Mouse (Mus musculus): ENCODE measurements around the gene Ecsit. TPM values are rescaled to one million over a fixed set of nuclear protein-coding genes. Genes with fewer than 3 reads are reported as not detected.
"Not testable (repeated sequence)": the region's sequence is repeated elsewhere in the genome, so short reads cannot be mapped to it uniquely, and the experiment has no call there.

The Ecsit gene
- polyA plus RNA-seq, 1 experiment from 2014 or later, result 33.2 TPM

DNA sequence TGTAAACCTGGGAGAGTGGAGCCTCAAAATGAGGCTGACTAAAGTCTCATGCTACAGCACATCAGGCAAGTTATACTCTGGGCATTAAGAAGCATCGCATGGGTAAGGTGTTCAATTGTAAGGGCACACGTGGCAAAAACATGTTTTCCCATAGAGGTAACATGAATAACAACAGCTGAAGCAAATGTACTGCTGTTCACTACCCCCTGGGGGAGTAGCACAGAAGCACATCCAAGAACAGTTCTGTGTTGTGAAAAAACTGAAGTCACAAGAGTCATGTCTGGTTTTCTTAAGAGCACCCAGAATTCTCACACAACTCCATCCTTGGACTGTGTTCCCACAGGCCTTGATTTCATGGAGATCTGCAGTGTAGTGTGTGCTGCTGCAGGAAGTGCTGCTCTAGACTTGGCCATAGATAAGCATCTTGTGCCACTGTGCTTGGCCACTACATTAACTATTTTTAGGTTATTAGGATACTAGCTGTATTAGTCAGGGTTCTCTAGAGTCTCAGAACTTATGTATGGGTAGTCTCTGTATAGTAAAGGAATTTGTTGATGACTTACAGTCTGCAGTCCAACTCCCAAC lies 1.9 kb upstream of the Ecsit start:
- H3K9me3 ChIP-seq, result no peaks in the 10 kb centered on the region
- no peak overlapping the region for H3K9ac ChIP-seq
- H3K27ac ChIP-seq, result no peak overlapping the region
- H3K4me3 ChIP-seq, result no peak overlapping the region
- H3K4me2 ChIP-seq, result no peak overlapping the region
- H3K4me1 ChIP-seq, result peaks cover 5% of the 10 kb centered on the region; the same call in 1 of the 2 replicates
- ATAC-seq (ENCODE audit: borderline replicate concordance, extremely low read depth, low FRiP score, low TSS enrichment), result no peak
- H3K36me3 ChIP-seq, result no peaks in the 10 kb centered on the region
- WGBS, result 84% methylated on average over 2 of the region's 2 CpGs
- no peaks in the 10 kb centered on the region for H3K27me3 ChIP-seq

DNA sequence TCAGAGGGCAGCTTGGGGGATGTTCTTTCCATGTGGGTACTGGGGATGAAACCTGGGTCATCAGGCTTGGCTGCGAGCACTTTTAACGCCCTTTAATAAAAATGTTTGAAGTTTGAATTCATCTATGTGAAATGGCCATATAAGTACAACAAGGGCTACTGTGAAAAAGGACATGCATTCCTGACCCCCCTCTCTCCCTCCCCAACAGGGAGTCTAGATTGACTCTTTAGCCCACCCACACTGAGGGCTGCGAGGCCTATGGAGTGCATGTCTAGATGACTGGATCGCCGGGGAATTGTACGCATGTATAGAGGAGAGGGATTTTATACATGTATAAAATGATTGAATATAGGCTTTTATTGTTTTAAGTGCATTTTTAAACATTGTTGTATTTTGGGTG lies 774 bp upstream of the Ecsit start:
- 42% methylated on average over 6 of the region's 6 CpGs for WGBS
- no peaks in the 10 kb centered on the region for H3K36me3 ChIP-seq
- ATAC-seq (ENCODE audit: borderline replicate concordance, extremely low read depth, low FRiP score, low TSS enrichment), result no peak
- peak overlapping the region; percentile 90 for H3K27ac ChIP-seq
- peak overlapping the region; percentile 67 for H3K4me2 ChIP-seq
- peaks cover 5% of the 10 kb centered on the region; the same call in 1 of the 2 replicates for H3K4me1 ChIP-seq
- H3K4me3 ChIP-seq, result peak overlapping the region; percentile 82
- H3K9me3 ChIP-seq, result no peaks in the 10 kb centered on the region
- H3K9ac ChIP-seq, result peak overlapping the region; percentile 61; the same call in 1 of the 2 replicates
- H3K27me3 ChIP-seq, result no peaks in the 10 kb centered on the region

DNA sequence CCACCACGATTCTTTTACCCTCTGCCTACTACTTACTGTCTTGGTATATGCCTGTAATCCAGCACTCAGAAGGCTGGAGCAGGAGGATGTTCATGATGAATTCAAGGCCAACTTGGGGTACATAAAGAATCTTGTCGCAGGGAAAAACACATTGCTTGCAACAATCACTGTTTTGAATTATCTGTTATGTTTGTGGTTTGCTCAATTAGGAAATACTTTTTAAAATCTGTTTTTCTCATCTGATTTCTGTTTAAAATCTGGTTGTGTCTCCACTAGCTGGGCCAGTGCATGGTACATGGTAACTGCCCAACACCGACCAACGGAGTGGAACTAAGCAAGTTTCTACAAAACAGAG lies 594 bp downstream of the Ecsit start:
- 29% methylated on average over 4 of the region's 4 CpGs for WGBS
- no peaks in the 10 kb centered on the region for H3K36me3 ChIP-seq
- no peak for ATAC-seq (ENCODE audit: borderline replicate concordance, extremely low read depth, low FRiP score, low TSS enrichment)
- no peak overlapping the region; the same call in 1 of the 2 replicates for H3K27ac ChIP-seq
- peak overlapping the region; percentile 68 for H3K9ac ChIP-seq
- H3K4me3 ChIP-seq, result peak overlapping the region; percentile 82
- H3K9me3 ChIP-seq, result no peaks in the 10 kb centered on the region
- H3K4me1 ChIP-seq, result peaks cover 5% of the 10 kb centered on the region; the same call in 1 of the 2 replicates
- H3K4me2 ChIP-seq, result peak overlapping the region; percentile 79
- no peaks in the 10 kb centered on the region for H3K27me3 ChIP-seq

DNA sequence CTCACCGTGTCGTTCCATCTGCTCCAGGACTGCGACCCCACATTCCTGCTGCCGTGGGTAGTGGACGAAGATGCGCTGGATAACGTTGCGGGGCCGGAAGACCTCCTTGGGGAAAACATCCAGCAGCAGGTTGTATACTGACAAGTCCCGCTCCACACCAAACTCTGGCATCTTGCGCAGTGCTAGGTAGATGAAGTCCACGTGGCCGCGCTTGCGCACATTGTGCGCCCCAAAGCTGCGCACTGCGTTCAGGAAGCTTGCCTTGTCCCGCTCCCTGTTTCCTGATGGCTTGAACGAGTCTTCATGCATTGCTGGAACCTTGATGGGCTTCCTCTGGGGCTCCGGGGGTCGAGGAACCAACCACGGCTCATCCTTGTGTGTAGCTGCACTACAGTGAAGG lies 9.0 kb downstream of the Ecsit start:
- Histone ChIP-seq H3K27me3 (no peaks in the 10 kb centered on the region), H3K4me1 (no peaks in the 10 kb centered on the region), H3K27ac (no peak overlapping the region), H3K36me3 (peaks cover 20% of the 10 kb centered on the region; the same call in 1 of the 2 replicates), H3K9me3 (no peaks in the 10 kb centered on the region), H3K4me2 (no peak overlapping the region), H3K4me3 (no peak overlapping the region), H3K9ac (no peak overlapping the region)
- ATAC-seq (ENCODE audit: borderline replicate concordance, extremely low read depth, low FRiP score, low TSS enrichment), result no peak
- 88% methylated on average over 23 of the region's 23 CpGs for WGBS

DNA sequence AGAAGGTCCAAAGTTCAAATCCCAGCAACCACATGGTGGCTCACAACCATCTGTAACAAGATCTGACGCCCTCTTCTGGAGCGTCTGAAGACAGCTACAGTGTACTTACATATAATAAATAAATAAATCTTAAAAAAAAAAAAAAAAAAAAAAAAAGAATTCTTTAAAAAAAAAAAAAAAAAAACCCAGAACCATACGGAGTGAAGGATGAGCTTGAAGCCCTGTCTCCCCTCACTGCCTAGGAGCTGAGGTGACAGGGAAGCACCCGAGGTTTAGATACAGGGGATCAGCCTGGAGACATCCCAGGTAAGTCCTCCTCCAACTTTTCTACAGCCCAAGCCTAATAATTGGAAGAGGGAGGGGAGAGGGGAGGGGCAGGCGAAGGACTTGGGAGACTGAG lies 9.5 kb downstream of the Ecsit start:
- 73% methylated on average over 5 of the region's 5 CpGs for WGBS

DNA sequence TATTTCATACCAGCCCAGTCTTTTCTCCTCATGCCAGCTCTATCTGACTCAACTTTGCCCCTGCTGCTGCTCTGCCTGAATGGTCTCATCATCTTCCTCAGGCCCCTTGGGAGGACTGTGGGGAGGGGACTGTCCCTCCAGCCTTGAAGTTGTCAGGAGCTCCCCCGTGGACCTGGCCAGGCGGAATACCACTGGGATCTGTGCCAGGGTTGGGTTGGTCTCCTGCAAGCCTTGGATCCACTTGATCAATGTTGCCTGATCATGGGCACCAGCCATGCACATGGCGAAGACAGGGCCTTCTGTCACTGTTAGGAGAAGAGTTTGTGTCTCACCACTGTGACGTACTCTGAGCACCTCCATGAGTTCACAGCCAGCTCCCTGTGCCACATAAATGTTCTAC lies 13.0 kb downstream of the Ecsit start:
- Histone ChIP-seq H3K9me3 (no peaks in the 10 kb centered on the region), H3K36me3 (peaks cover 30% of the 10 kb centered on the region; the same call in 1 of the 2 replicates), H3K9ac (no peak overlapping the region), H3K4me2 (no peak overlapping the region), H3K4me1 (peaks cover 8% of the 10 kb centered on the region), H3K27ac (no peak overlapping the region), H3K27me3 (no peaks in the 10 kb centered on the region), H3K4me3 (no peak overlapping the region)
- no peak for ATAC-seq (ENCODE audit: borderline replicate concordance, extremely low read depth, low FRiP score, low TSS enrichment)
- 90% methylated on average over 4 of the region's 4 CpGs for WGBS

More for the DNA sequence above, 9.5 kb downstream of the Ecsit start:
- not testable (repeated sequence) for H3K9me3 ChIP-seq; H3K4me1 ChIP-seq; H3K4me3 ChIP-seq; H3K4me2 ChIP-seq; ATAC-seq (ENCODE audit: borderline replicate concordance, extremely low read depth, low FRiP score, low TSS enrichment); H3K9ac ChIP-seq; H3K27ac ChIP-seq; H3K27me3 ChIP-seq
- H3K36me3 ChIP-seq, result peaks cover 20% of the 10 kb centered on the region; the same call in 1 of the 2 replicates

DNA sequence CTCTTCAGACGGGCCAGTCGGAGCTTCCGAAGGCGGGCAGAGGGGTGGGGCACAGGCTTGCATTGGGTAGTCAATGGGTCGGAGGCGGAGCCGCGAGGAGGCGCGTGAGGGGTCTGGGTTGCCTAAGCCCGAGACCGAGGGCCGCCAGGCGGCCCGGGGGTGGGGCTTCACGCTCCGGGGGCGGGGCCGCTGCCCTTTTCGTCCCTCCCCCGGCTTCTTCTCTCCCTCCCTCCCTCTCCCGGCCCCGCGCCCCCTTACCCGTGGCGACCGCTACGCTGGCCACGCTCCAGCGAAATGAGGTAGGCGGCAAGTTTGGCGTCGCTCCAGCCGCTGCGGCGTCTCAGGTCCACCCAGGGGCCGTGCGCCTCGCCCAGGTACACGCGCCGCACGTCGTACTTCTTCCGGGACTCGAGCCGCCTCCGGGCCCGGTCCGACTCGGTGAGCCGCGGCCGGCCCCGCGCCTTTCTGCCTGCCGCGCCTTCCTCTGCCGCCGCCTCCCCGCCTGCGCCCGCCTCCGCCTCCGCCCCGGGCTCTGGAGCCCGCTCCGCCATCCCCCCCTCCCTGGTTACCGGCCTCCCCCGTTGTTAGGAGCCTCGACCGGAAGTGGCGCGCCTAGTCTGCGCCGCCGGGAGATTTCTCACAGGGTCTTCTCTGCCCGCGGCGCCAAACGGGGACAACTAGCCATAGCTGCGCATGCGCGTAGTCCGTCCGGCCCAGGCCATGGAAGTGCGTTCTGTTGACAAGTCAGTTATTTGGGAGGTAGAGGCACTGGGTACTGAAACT lies 14.3 kb downstream of the Ecsit start, which contains the start of the genes Gm49318 and Zfp653:
Gene Gm49318, minus strand, starts transcription at position 469 of the 783 bp plus-strand sequence.
Gene Zfp653, minus strand, starts transcription at position 586 of the 783 bp plus-strand sequence.
- H3K36me3 ChIP-seq, result peaks cover 28% of the 10 kb centered on the region
- H3K9me3 ChIP-seq, result no peaks in the 10 kb centered on the region
- peak within 1 kb of the TSS; percentile 99 for H3K27ac ChIP-seq
- under 1% methylated on average over 76 of the region's 87 CpGs for WGBS
- H3K4me2 ChIP-seq, result peak within 1 kb of the TSS; percentile 57
- peaks cover 8% of the 10 kb centered on the region for H3K4me1 ChIP-seq
- peak within 1 kb of the TSS; percentile 78 for H3K4me3 ChIP-seq
- peak; percentile 98 for ATAC-seq (ENCODE audit: borderline replicate concordance, extremely low read depth, low FRiP score, low TSS enrichment)
- peak within 1 kb of the TSS; percentile 87 for H3K9ac ChIP-seq
- H3K27me3 ChIP-seq, result no peaks in the 10 kb centered on the region

DNA sequence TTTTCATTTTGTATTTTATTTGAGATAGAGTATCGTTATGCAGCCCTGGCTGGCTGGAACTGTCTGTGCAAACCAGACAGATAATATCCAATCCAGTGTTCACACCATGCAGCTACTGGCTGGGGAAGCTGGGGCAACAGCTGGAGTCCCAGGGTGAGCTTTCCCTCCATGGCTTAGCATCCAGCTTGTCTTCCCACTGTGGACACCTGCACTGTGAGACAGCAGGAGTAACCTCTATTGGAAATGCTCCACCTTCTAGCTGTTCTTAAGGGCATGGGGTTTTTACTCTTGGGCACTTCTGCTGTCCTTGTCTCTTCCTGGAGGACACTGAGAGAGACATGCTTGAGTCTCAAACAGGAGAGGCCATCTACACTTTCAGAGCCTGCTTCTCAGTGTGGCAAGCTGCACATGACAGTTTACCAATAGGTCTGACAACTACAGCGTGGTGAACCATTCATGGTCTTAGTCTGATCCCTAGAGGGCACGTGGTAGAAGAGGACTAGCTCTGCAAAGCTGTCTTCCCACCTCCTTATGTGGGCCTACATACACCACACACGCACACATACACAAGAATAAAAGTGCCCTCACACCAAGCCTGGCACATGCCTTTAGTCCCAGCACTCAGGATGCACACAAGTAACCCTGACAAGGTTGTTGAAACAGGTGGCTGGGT lies 15.2 kb downstream of the Ecsit start:
- H3K36me3 ChIP-seq, result peaks cover 36% of the 10 kb centered on the region
- peak overlapping the region; percentile 33; the same call in 1 of the 2 replicates for H3K9ac ChIP-seq
- peaks cover 8% of the 10 kb centered on the region for H3K4me1 ChIP-seq
- peak overlapping the region; percentile 42; the same call in 1 of the 2 replicates for H3K27ac ChIP-seq
- H3K9me3 ChIP-seq, result no peaks in the 10 kb centered on the region
- H3K27me3 ChIP-seq, result no peaks in the 10 kb centered on the region
- H3K4me3 ChIP-seq, result peak overlapping the region; percentile 78
- ATAC-seq (ENCODE audit: borderline replicate concordance, extremely low read depth, low FRiP score, low TSS enrichment), result peak; percentile 5
- WGBS, result 63% methylated on average over 4 of the region's 4 CpGs
- H3K4me2 ChIP-seq, result peak overlapping the region; percentile 57

DNA sequence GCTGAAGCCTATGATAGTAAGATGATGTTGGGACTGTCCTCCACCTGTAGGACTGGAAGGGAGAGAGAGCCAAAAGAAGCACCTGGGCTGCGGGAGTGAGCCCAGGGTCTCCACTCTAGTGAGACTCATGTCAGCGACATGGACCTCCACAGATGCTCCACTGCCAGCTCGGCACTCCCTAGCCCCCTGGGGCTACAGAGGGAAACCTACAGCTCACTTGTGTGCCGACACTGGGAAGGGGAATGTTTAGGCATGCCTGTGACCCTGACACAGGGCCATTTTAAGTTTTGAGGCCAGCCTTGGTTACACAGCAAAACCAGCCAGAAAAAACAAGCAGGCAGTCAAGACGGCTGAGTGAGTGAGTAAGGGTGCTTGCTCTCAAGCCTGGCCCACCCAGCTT lies 18.0 kb downstream of the Ecsit start:
- no peak for ATAC-seq (ENCODE audit: borderline replicate concordance, extremely low read depth, low FRiP score, low TSS enrichment)
- H3K4me3 ChIP-seq, result no peak overlapping the region
- WGBS, result 73% methylated on average over 5 of the region's 5 CpGs
- no peaks in the 10 kb centered on the region for H3K27me3 ChIP-seq
- H3K27ac ChIP-seq, result no peak overlapping the region
- no peak overlapping the region for H3K4me2 ChIP-seq
- H3K9me3 ChIP-seq, result no peaks in the 10 kb centered on the region
- H3K9ac ChIP-seq, result no peak overlapping the region
- peaks cover 8% of the 10 kb centered on the region for H3K4me1 ChIP-seq
- peaks cover 51% of the 10 kb centered on the region for H3K36me3 ChIP-seq

DNA sequence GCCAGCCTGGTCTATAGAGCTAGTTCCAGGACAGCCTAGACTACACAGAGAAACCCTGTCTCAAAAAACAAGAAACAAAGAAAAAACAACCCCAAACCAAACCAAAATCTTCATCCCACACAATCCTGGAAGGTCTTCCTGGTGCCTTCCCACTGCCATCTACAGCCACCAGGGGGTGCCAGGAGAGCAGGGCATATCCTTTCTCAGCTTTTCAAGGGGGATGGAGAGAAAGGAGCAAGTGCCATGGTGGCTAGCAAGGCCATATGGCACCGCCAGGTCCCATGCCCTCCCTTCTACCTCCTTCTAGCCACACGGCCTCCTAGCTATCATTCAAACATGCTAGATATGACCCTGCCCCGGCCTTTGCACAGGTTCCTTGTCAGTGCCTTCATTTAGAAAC lies 18.8 kb downstream of the Ecsit start:
- peaks cover 8% of the 10 kb centered on the region for H3K4me1 ChIP-seq
- H3K4me2 ChIP-seq, result no peak overlapping the region
- H3K27ac ChIP-seq, result no peak overlapping the region
- peaks cover 57% of the 10 kb centered on the region for H3K36me3 ChIP-seq
- ATAC-seq (ENCODE audit: borderline replicate concordance, extremely low read depth, low FRiP score, low TSS enrichment), result no peak
- 58% methylated on average over 3 of the region's 3 CpGs for WGBS
- H3K27me3 ChIP-seq, result no peaks in the 10 kb centered on the region
- H3K4me3 ChIP-seq, result no peak overlapping the region
- H3K9ac ChIP-seq, result no peak overlapping the region
- H3K9me3 ChIP-seq, result no peaks in the 10 kb centered on the region

DNA sequence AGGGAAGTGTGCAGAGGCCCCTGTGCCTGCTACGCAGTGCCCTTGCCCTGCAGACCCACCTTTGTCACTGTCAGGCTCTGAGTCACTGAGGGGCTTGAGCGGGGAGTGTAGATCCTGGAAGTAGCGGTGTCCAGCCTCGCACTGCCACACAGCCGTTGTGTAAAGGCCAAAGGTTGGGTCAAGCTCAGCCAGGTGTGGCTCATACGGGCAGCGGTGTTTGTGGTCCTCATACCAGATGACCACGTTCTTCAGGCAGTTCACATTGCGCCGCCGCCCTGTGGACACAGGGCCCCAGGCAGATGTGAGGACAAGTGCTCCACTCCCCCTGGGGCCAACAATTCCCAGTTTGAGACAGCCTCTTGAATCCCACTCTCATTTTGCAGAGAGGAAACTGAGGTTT lies 19.6 kb downstream of the Ecsit start:
- 92% methylated on average over 11 of the region's 11 CpGs for WGBS
- H3K4me3 ChIP-seq, result no peak overlapping the region
- H3K9ac ChIP-seq, result no peak overlapping the region
- H3K9me3 ChIP-seq, result no peaks in the 10 kb centered on the region
- peaks cover 8% of the 10 kb centered on the region for H3K4me1 ChIP-seq
- ATAC-seq (ENCODE audit: borderline replicate concordance, extremely low read depth, low FRiP score, low TSS enrichment), result no peak
- no peaks in the 10 kb centered on the region for H3K27me3 ChIP-seq
- H3K36me3 ChIP-seq, result peaks cover 63% of the 10 kb centered on the region
- H3K27ac ChIP-seq, result no peak overlapping the region
- H3K4me2 ChIP-seq, result no peak overlapping the region

DNA sequence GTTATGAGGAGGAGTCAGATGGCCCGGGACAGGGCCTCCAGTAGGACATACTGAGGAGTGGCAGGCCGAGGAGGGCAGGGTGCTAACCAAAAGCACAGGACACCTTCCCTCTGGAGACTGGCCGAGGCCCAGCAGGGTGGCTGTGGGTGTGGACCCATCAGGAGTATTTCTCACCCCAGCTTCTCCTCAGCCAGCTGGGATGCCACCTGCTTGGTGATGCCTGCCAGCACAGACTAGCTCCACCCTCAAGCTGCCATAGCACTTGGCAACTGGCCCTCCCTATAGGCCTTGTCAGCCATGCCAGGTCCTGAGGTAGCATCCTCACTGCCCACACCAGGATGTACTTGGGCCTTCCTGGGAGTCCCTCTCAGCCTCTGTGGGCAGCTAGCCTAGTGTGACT lies 20.9 kb downstream of the Ecsit start:
- no peak overlapping the region for H3K9ac ChIP-seq
- 96% methylated on average over 3 of the region's 3 CpGs for WGBS
- no peaks in the 10 kb centered on the region for H3K27me3 ChIP-seq
- H3K4me1 ChIP-seq, result no peaks in the 10 kb centered on the region
- no peak overlapping the region for H3K4me2 ChIP-seq
- peaks cover 68% of the 10 kb centered on the region for H3K36me3 ChIP-seq
- H3K4me3 ChIP-seq, result no peak overlapping the region
- no peak overlapping the region for H3K27ac ChIP-seq
- ATAC-seq (ENCODE audit: borderline replicate concordance, extremely low read depth, low FRiP score, low TSS enrichment), result no peak
- H3K9me3 ChIP-seq, result no peaks in the 10 kb centered on the region

Data from lung, embryonic 15.5 days (tissue).